Mouse (Mus musculus): ENCODE results near the gene 1500015O10Rik. TPM values are rescaled to one million over a fixed set of nuclear protein-coding genes. Genes with fewer than 3 reads are reported as not detected.

Gene 1500015O10Rik
- polyA plus RNA-seq, 1 experiment from 2014 or later: 1.6 TPM

- no peak for DNase-seq (ENCODE audit: low spot score)
Observed at GRCm38 (mm10) chr1:43772694-43773093, 42.3 kb downstream of the 1500015O10Rik start.

DNA sequence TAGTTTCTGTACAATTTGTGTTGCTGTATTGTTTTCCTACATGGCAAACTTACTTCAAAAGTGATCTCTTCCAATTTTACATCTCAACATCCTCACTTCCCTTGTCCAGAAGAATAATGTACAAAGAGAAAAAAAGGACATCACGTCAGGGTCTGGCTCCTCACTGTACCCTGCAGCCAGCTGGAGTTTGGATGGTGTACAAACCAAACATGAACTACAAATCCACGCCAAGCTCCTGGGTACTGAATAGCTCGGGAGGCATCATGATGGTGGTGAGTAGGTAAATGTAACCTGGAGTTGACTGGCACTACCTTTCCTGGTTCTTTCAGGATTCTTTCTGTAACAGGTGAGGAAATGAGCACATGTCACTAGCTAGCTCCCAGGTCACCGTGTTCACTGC, 43.7 kb downstream of the 1500015O10Rik start:
- DNase-seq (ENCODE audit: low spot score): no peak

DNA sequence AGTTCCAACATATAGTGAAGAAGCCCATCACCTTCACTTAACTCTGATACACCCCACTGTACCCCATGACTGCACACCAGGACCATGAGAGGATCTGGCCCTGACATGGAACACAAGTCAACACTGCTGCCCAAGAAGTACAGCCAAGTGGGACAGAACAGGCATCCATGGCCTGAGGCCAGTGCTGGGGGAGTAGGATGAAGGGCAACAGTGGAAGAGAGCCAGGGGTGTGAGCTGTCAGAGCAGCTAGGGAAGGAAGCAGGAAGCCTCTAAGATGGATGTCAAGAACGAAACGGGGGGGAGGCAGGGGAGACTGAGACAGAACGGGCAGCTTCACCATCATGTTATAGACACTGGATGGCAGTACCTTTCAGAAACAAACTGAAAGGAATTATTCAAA, 45.7 kb downstream of the 1500015O10Rik start:
- DNase-seq (ENCODE audit: low spot score): no peak

DNA sequence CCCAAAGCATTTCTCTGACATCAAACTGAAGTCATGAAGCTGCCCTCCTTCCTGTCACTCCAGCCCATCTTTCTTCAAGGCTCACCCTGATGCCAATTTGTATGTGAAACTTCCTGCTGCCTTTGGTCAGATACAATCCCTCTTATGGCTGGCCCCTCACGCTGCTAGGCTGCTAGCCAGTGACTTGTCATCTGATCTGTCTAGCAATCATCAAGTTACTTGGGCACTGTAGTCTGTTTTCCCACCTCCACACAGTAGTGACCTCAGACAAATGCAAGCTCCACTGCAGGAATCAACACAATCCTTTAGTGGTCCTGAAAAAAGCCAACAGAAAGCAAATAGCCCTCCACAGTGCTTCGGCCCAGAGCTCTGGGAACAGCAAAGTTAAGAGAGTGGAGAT, 50.8 kb downstream of the 1500015O10Rik start:
- DNase-seq (ENCODE audit: low spot score): no peak

DNA sequence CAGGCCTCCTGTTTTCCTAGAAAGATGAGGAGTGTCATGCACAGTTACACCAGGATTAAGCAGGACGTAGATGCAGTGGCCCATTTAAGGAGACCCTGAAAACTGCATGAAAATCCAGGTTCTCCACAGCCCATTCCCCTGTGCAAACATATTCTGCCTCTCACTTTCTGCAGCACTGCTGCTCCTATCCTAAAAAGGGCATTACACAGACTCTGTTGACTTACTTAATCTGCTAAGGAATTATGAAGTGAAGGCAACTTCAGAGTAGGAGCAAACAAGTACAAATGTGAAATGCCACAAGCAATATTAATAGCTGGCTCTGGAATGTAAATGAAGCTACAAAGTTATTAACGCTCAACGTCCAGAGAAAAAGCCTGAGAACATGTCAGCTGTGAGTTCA, 51.3 kb downstream of the 1500015O10Rik start:
- no peak for DNase-seq (ENCODE audit: low spot score)

DNA sequence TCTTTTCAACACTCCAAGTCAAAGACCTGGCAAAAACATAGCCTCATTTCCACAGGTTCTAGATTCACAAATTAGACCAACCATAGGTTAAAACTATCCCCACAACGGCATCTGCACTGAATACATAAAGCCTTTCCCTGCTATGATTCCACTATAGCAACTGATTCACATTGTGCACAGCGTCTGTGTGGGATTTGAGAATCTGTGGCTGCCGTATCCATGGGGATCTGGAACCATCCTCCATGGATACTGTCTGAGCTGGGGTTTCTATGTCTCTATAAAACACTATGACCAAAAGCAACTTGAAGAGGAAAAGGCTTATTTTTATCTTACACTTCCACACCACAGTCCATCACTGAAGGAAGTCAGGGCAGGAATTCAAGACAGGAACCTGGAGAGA, 52.3 kb downstream of the 1500015O10Rik start:
- DNase-seq (ENCODE audit: low spot score): no peak

DNA sequence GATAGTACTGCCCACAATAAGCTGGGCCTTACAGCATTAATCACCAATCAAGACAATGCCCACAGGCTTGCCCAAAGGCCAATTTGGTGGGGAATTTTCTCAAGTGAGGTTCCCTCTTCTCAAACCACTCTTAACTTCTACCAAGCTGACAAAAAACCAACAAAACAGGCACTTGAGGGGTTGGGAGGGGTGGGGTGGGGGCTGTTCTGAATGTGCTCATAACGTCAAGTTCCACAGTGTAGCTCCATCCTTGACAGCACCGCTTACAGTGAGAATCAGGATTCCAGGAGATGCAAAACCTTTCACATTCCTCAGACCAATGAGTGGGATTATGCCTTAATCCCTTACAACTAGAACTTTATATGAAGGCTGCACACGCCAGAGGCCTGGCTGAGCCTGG, 52.8 kb downstream of the 1500015O10Rik start:
- DNase-seq (ENCODE audit: low spot score): no peak

DNA sequence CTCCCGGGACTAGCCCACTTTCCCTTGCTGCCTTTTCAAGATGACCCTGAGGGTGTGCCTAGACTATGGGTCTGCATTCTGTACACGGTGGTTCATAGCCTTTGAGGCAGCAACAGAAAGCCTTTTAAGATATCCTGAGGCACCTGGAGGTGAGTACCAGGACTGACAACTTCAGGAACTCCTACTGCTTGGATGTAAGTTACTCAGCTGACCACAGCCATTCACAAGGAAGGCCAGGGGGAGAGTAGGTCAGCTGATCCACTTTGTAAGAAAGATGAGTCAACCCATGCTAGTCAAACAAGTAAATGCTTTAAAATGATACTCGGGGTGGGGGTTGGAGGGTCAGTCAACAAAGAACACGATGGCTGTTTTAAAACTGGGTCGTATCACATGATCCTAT, 54.9 kb downstream of the 1500015O10Rik start:
- DNase-seq (ENCODE audit: low spot score): no peak

GRCm38 (mm10) chr1:43786711-43787110, 56.3 kb downstream of the 1500015O10Rik start:
- DNase-seq (ENCODE audit: low spot score): no peak

- DNase-seq (ENCODE audit: low spot score): no peak
Observed at GRCm38 (mm10) chr1:43789765-43790164, 59.4 kb downstream of the 1500015O10Rik start.

Other genes starting within 250 kb of the 1500015O10Rik start
- gene Uxs1, start 97.2 kb downstream of the 1500015O10Rik start, polyA plus RNA-seq (2015; fragmentation: Nextera tagmentation; extraction: Ambion mirVana): 23.5 and 25.3 TPM in 2 replicates
- 55.2 and 55.3 TPM in 2 replicates for gene Tpp2, start 203.0 kb downstream of the 1500015O10Rik start, polyA plus RNA-seq (2015; fragmentation: Nextera tagmentation; extraction: Ambion mirVana)